Mouse (Mus musculus) frontal cortex, adult (tissue): ENCODE measurements around the gene Gm34653.

Source experiments
- ATAC-seq: cut with Nextera tagmentation; 2 replicates; pipeline ENCODE4 v1.9.2; 2017; ENCODE audit warnings: mild to moderate bottlenecking, moderate library complexity, mixed read lengths; ENCODE audit not compliant: low TSS enrichment

Gene Gm34653

GRCm38 (mm10) chr2:34883190-34883589 is 50.4 kb downstream of the Gm34653 start:
- ATAC-seq, result no peak

GRCm38 (mm10) chr2:34884186-34884585 is 51.4 kb downstream of the Gm34653 start:
- ATAC-seq, result no peak
